Mouse (Mus musculus) embryonic facial prominence, embryonic 11.5 days (tissue): ENCODE data around the gene Lca5l. TPM values are rescaled to one million over a fixed set of nuclear protein-coding genes. Genes with fewer than 3 reads are reported as not detected.
A peak's percentile ranks its signal among the peaks of the same experiment; 100 is the strongest.

Experiments
- ATAC-seq: fragments of 200-750 bp; cut with Nextera tagmentation; replicated peaks from 2 replicates; pipeline ENCODE4 v1.8.0; 2017; ENCODE audit warnings: low read depth; ENCODE audit not compliant: insufficient number of reproducible peaks, low FRiP score, low TSS enrichment
- DNase-seq: peaks from one replicate; pipeline ENCODE4 v3.0.0-alpha.2; 2015; ENCODE audit warnings: low spot score
- H3K27ac ChIP-seq: fragments of 300-500 bp; sonication (generic); replicated peaks from 2 replicates; pipeline ENCODE4 v1.5.1; 2014; ENCODE audit warnings: mild to moderate bottlenecking, low read depth, low read length, control low read depth
- H3K27me3 ChIP-seq: fragments of 300-500 bp; sonication (generic); 2 replicates; pipeline ENCODE4 v1.6.1; 2014; ENCODE audit warnings: mild to moderate bottlenecking, low read length, moderate library complexity, mixed read lengths; ENCODE audit not compliant: control insufficient read depth, insufficient read depth
- H3K36me3 ChIP-seq: fragments of 300-500 bp; sonication (generic); replicated peaks from 2 replicates; pipeline ENCODE4 v1.6.1; 2014; ENCODE audit warnings: low read depth, mild to moderate bottlenecking, low read length, moderate library complexity, mixed read lengths; ENCODE audit not compliant: control insufficient read depth, insufficient read depth
- H3K4me1 ChIP-seq: fragments of 300-500 bp; sonication (generic); 2 replicates; pipeline ENCODE4 v1.6.1; 2014; ENCODE audit warnings: low read length, mixed read lengths; ENCODE audit not compliant: control insufficient read depth, insufficient read depth
- H3K4me2 ChIP-seq: fragments of 300-500 bp; sonication (generic); 2 replicates; pipeline ENCODE4 v1.6.1; 2014; ENCODE audit warnings: low read depth, mild to moderate bottlenecking, control low read depth, low read length, moderate library complexity
- H3K4me3 ChIP-seq: fragments of 300-500 bp; sonication (generic); 2 replicates; pipeline ENCODE4 v1.5.1; 2014; ENCODE audit warnings: low read depth, low read length, control low read depth
- H3K9ac ChIP-seq: fragments of 300-500 bp; sonication (generic); replicated peaks from 2 replicates; pipeline ENCODE4 v1.6.1; 2014; ENCODE audit warnings: mild to moderate bottlenecking, control low read depth, low read length
- H3K9me3 ChIP-seq: fragments of 300-500 bp; sonication (generic); replicated peaks from 2 replicates; pipeline ENCODE4 v1.6.1; 2016; ENCODE audit warnings: mild to moderate bottlenecking, low read length, inconsistent platforms, mixed read lengths; ENCODE audit not compliant: control insufficient read depth
- WGBS: fragments of 180-500 bp; shearing (Covaris S2); extraction: QIAGEN DNeasy Blood & Tissue Kit; methylation state at CpG from one replicate; pipeline ENCODE4 v1.1.7; 2014; 5-methylcytosine and 5-hydroxymethylcytosine counted together
- polyA plus RNA-seq: library from polyadenylated mRNA; unstranded; fragments of >200 nt; fragmentation: Nextera tagmentation; extraction: Ambion mirVana; gene quantifications from 2 replicates; pipeline ENCODE4 v1.2.1, GENCODE M21; 2014

Gene Lca5l
- 1.1 and 1.5 TPM in 2 replicates for polyA plus RNA-seq

GRCm38 (mm10) chr16:96191531-96192506, at the start of gene Lca5l:
TSS of gene Lca5l (minus strand) at chr16:96192271.
- H3K4me3 ChIP-seq, result peak within 1 kb of the TSS; percentile 58
- ATAC-seq (peak; percentile 98), DNase-seq (peak; percentile 100)
- peak within 1 kb of the TSS; percentile 52 for H3K9ac ChIP-seq
- WGBS, result 1% methylated on average over 77 of the region's 77 CpGs
- H3K4me2 ChIP-seq, result peak within 1 kb of the TSS; percentile 51
- H3K36me3 ChIP-seq, result no peaks in the 10 kb centered on the region
- H3K27ac ChIP-seq, result no peak within 1 kb of the TSS
- no peaks in the 10 kb centered on the region for H3K4me1 ChIP-seq
- H3K27me3 ChIP-seq, result no peaks in the 10 kb centered on the region
- no peaks in the 10 kb centered on the region for H3K9me3 ChIP-seq

GRCm38 (mm10) chr16:96235366-96235970, 43.4 kb upstream of the Lca5l start, which contains the start of gene B3galt5:
TSS of gene B3galt5 (plus strand) at chr16:96235801.
- H3K9ac ChIP-seq, result no peak within 1 kb of the TSS

GRCm38 (mm10) chr16:96233996-96234395, 41.9 kb upstream of the Lca5l start:
- WGBS, result 88% methylated on average over 8 of the region's 8 CpGs

More at GRCm38 (mm10) chr16:96235366-96235970, 43.4 kb upstream of the Lca5l start, which contains the start of gene B3galt5:
- Histone ChIP-seq H3K27ac (no peak within 1 kb of the TSS), H3K36me3 (no peaks in the 10 kb centered on the region), H3K27me3 (no peaks in the 10 kb centered on the region), H3K9me3 (no peaks in the 10 kb centered on the region), H3K4me3 (no peak within 1 kb of the TSS), H3K4me1 (peaks cover 3% of the 10 kb centered on the region; the same call in 1 of the 2 replicates), H3K4me2 (no peak within 1 kb of the TSS)
- no peak for ATAC-seq
- DNase-seq, result peak; percentile 37
- 57% methylated on average over 17 of the region's 17 CpGs for WGBS

GRCm38 (mm10) chr16:96231974-96232373, 39.9 kb upstream of the Lca5l start:
- ATAC-seq (no peak), DNase-seq (no peak)
- WGBS, result 82% methylated on average over 7 of the region's 8 CpGs
- Histone ChIP-seq H3K9ac (no peak overlapping the region), H3K4me1 (peaks cover 3% of the 10 kb centered on the region; the same call in 1 of the 2 replicates), H3K9me3 (no peaks in the 10 kb centered on the region), H3K4me3 (no peak overlapping the region), H3K4me2 (no peak overlapping the region), H3K27me3 (no peaks in the 10 kb centered on the region), H3K36me3 (no peaks in the 10 kb centered on the region), H3K27ac (no peak overlapping the region)

More at GRCm38 (mm10) chr16:96233996-96234395, 41.9 kb upstream of the Lca5l start:
- Histone ChIP-seq H3K4me3 (no peak overlapping the region), H3K27me3 (no peaks in the 10 kb centered on the region), H3K27ac (no peak overlapping the region), H3K36me3 (no peaks in the 10 kb centered on the region), H3K9me3 (no peaks in the 10 kb centered on the region), H3K4me1 (peaks cover 3% of the 10 kb centered on the region; the same call in 1 of the 2 replicates), H3K9ac (no peak overlapping the region), H3K4me2 (no peak overlapping the region)
- ATAC-seq (no peak), DNase-seq (no peak)

GRCm38 (mm10) chr16:96231251-96231650, 39.2 kb upstream of the Lca5l start:
- DNase-seq (no peak), ATAC-seq (no peak)
- H3K27ac ChIP-seq, result no peak overlapping the region
- no peaks in the 10 kb centered on the region for H3K9me3 ChIP-seq
- H3K27me3 ChIP-seq, result no peaks in the 10 kb centered on the region
- WGBS, result 91% methylated on average over 4 of the region's 4 CpGs
- H3K9ac ChIP-seq, result no peak overlapping the region
- H3K4me1 ChIP-seq, result peaks cover 3% of the 10 kb centered on the region; the same call in 1 of the 2 replicates
- no peak overlapping the region for H3K4me2 ChIP-seq
- no peak overlapping the region for H3K4me3 ChIP-seq
- H3K36me3 ChIP-seq, result no peaks in the 10 kb centered on the region

GRCm38 (mm10) chr16:96230411-96230810, 38.3 kb upstream of the Lca5l start:
- ATAC-seq (peak; percentile 79), DNase-seq (peak; percentile 91)
- Histone ChIP-seq H3K27me3 (no peaks in the 10 kb centered on the region), H3K4me2 (no peak overlapping the region), H3K9me3 (no peaks in the 10 kb centered on the region), H3K4me3 (no peak overlapping the region), H3K9ac (no peak overlapping the region), H3K36me3 (no peaks in the 10 kb centered on the region), H3K27ac (no peak overlapping the region), H3K4me1 (no peaks in the 10 kb centered on the region)
- WGBS, result 32% methylated on average over 11 of the region's 11 CpGs

GRCm38 (mm10) chr16:96229044-96229555, 37.0 kb upstream of the Lca5l start:
- H3K9me3 ChIP-seq, result no peaks in the 10 kb centered on the region
- H3K27me3 ChIP-seq, result no peaks in the 10 kb centered on the region
- H3K4me3 ChIP-seq, result no peak overlapping the region
- H3K9ac ChIP-seq, result no peak overlapping the region
- H3K36me3 ChIP-seq, result no peaks in the 10 kb centered on the region
- WGBS, result 61% methylated on average over 8 of the region's 8 CpGs
- H3K4me2 ChIP-seq, result no peak overlapping the region
- no peak overlapping the region for H3K27ac ChIP-seq
- no peaks in the 10 kb centered on the region for H3K4me1 ChIP-seq
- no peak for ATAC-seq
- DNase-seq, result no peak
